Comparison of ENCODE assay signal across 23 mouse cellular contexts in the genomic region with DNA sequence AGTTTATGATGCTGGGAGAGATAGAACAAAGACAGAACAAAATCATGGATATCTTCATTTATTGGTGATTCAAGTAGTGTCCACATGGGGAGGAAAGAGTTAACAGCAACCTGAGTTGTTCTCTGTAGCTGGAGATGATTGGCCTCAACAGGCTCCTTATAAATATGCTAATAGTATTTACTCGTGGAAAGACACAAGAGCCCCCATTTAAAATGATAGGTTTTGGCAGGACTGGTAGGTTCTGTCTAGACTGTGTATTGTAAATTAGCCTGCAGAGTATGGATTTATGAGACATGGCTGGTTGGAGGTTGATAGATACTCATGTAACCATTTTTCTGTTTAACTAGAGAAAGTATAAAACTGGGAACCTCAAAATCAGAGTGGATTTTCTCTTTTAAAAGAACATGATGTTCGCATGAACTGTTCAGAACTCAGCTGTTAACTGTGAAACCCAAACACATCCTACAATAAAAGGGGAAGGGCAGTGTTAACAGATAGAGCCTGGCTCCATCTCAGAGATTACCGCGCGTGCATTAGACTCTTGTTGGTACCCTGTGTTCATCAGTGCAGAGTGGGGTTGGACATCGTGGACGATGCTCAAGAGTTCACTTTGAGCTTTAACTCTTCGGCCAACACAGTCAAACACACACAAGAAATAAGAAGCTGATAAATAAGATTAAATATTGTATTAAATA. TPM values are rescaled to one million over a fixed set of nuclear protein-coding genes. Genes with fewer than 3 reads are reported as not detected.
DNase-seq lines count a peak whose midpoint lies in the region; ATAC-seq and TF ChIP-seq lines count a peak whose summit lies in the region.
"Had no signal": no experiment of that assay in that cellular context is flagged by ENCODE, and none has a peak within 500 bp of the region (broad histone marks: within the 10 kb centered on the region; RNA-seq: fewer than 3 reads in every experiment).

No protein-coding gene starts in this region.

- no peak for TF ChIP-seq CTCF in forebrain, postnatal 0 days (IDR thresholded peaks at IDR 0.05; ENCODE audit: low read depth)

- 80% methylated on average over 8 of the region's 8 CpGs for whole genome bisulfite sequencing in forebrain, embryonic 11.5 days
- WGBS in forebrain, embryonic 10.5 days, result 84% methylated on average over 8 of the region's 8 CpGs
- 74% methylated on average over 8 of the region's 8 CpGs for WGBS in midbrain, embryonic 12.5 days
- WGBS in midbrain, embryonic 11.5 days, result 79% methylated on average over 8 of the region's 8 CpGs
- WGBS in embryonic facial prominence, embryonic 13.5 days, result 76% methylated on average over 8 of the region's 8 CpGs
- WGBS in forebrain, postnatal 0 days, result 30% methylated on average over 8 of the region's 8 CpGs

- no peak overlapping the region for H3K27ac ChIP-seq in forebrain, embryonic 11.5 days (ENCODE audit: low read depth, low read length)
- H3K27ac ChIP-seq in forebrain, embryonic 10.5 days, result no peak overlapping the region
- no peak overlapping the region for H3K27ac ChIP-seq in midbrain, embryonic 12.5 days (replicated peaks)
- H3K27ac ChIP-seq in midbrain, embryonic 11.5 days (ENCODE audit: low read depth, low read length), result no peak overlapping the region
- H3K27ac ChIP-seq in embryonic facial prominence, embryonic 13.5 days, result no peak overlapping the region
- H3K27ac ChIP-seq in forebrain, postnatal 0 days (ENCODE audit: low read depth, low read length), result no peak overlapping the region
- H3K27ac ChIP-seq: liver, embryonic 14.5 days; lung, embryonic 15.5 days had no signal

- no peak overlapping the region for H3K9ac ChIP-seq in forebrain, embryonic 11.5 days (ENCODE audit: low read length)
- no peak overlapping the region for H3K9ac ChIP-seq in midbrain, embryonic 12.5 days (replicated peaks)
- H3K9ac ChIP-seq in midbrain, embryonic 11.5 days (ENCODE audit: low read length), result no peak overlapping the region
- no peak overlapping the region for H3K9ac ChIP-seq in embryonic facial prominence, embryonic 13.5 days
- no peak overlapping the region for H3K9ac ChIP-seq in forebrain, postnatal 0 days
- H3K9ac ChIP-seq: heart, embryonic 12.5 days; liver, embryonic 14.5 days; lung, embryonic 15.5 days had no signal

- no peak overlapping the region for H3K4me3 ChIP-seq in forebrain, embryonic 11.5 days (ENCODE audit: low read depth, low read length)
- no peak overlapping the region for H3K4me3 ChIP-seq in forebrain, embryonic 10.5 days
- H3K4me3 ChIP-seq in midbrain, embryonic 12.5 days, result no peak overlapping the region
- H3K4me3 ChIP-seq in midbrain, embryonic 11.5 days (ENCODE audit: low read depth, low read length), result no peak overlapping the region
- no peak overlapping the region for H3K4me3 ChIP-seq in embryonic facial prominence, embryonic 13.5 days
- H3K4me3 ChIP-seq in forebrain, postnatal 0 days (ENCODE audit: low read depth, low read length), result no peak overlapping the region
- H3K4me3 ChIP-seq: heart, embryonic 12.5 days; lung, embryonic 15.5 days had no signal

- peak; percentile 53; the same call in 1 of the 2 replicates for ATAC-seq in forebrain, embryonic 11.5 days (replicated peaks; ENCODE audit: low FRiP score)
- ATAC-seq in midbrain, embryonic 12.5 days (ENCODE audit: low FRiP score, low read depth), result peak; percentile 66
- ATAC-seq in midbrain, embryonic 11.5 days (ENCODE audit: low FRiP score), result no peak; the same call in 1 of the 2 replicates
- 0 out of 2 replicates have a peak, but pooled peaks have one; percentile 56 for ATAC-seq in embryonic facial prominence, embryonic 13.5 days (ENCODE audit: insufficient number of reproducible peaks, insufficient read depth, low FRiP score, low TSS enrichment, low read depth)
- peak; percentile 84; the same call in 1 of the 2 replicates for ATAC-seq in forebrain, postnatal 0 days

- no peak overlapping the region for H3K4me2 ChIP-seq in forebrain, embryonic 11.5 days (ENCODE audit: low read depth, low read length, severe bottlenecking)
- H3K4me2 ChIP-seq in midbrain, embryonic 12.5 days (replicated peaks), result no peak overlapping the region
- H3K4me2 ChIP-seq in midbrain, embryonic 11.5 days, result no peak overlapping the region
- no peak overlapping the region for H3K4me2 ChIP-seq in embryonic facial prominence, embryonic 13.5 days
- no peak overlapping the region for H3K4me2 ChIP-seq in forebrain, postnatal 0 days (ENCODE audit: low read depth)
- H3K4me2 ChIP-seq: heart, embryonic 12.5 days; lung, embryonic 15.5 days had no signal

- no peaks in the 10 kb centered on the region for H3K4me1 ChIP-seq in forebrain, embryonic 11.5 days (replicated peaks; ENCODE audit: control insufficient read depth, insufficient read depth, low read length)
- H3K4me1 ChIP-seq in forebrain, embryonic 10.5 days, result no peaks in the 10 kb centered on the region
- no peaks in the 10 kb centered on the region; the same call in 1 of the 2 replicates for H3K4me1 ChIP-seq in midbrain, embryonic 12.5 days
- H3K4me1 ChIP-seq in midbrain, embryonic 11.5 days (ENCODE audit: control insufficient read depth, insufficient read depth, low read length), result no peaks in the 10 kb centered on the region
- no peaks in the 10 kb centered on the region for H3K4me1 ChIP-seq in embryonic facial prominence, embryonic 13.5 days
- H3K4me1 ChIP-seq in forebrain, postnatal 0 days (ENCODE audit: insufficient read depth), result 0 out of 2 replicates have a peak, but pooled peaks cover 3% of the 10 kb centered on the region
- H3K4me1 ChIP-seq: heart, embryonic 12.5 days; lung, embryonic 15.5 days had no signal

- no peaks in the 10 kb centered on the region for H3K27me3 ChIP-seq in forebrain, embryonic 11.5 days (ENCODE audit: control insufficient read depth, insufficient read depth, low read length)
- H3K27me3 ChIP-seq in forebrain, embryonic 10.5 days (ENCODE audit: poor library complexity, severe bottlenecking), result no peaks in the 10 kb centered on the region
- no peaks in the 10 kb centered on the region for H3K27me3 ChIP-seq in midbrain, embryonic 12.5 days
- no peaks in the 10 kb centered on the region for H3K27me3 ChIP-seq in midbrain, embryonic 11.5 days (ENCODE audit: control insufficient read depth, insufficient read depth, low read length)
- H3K27me3 ChIP-seq in embryonic facial prominence, embryonic 13.5 days, result no peaks in the 10 kb centered on the region
- H3K27me3 ChIP-seq in forebrain, postnatal 0 days (ENCODE audit: insufficient read depth, low read length), result no peaks in the 10 kb centered on the region
- H3K27me3 ChIP-seq: heart, embryonic 12.5 days; lung, embryonic 15.5 days had no signal

- DNase-seq in forebrain, embryonic 11.5 days (ENCODE audit: low spot score), result no peak
- no peak for DNase-seq in forebrain, embryonic 10.5 days (ENCODE audit: extremely low spot score, low spot score)
- no peak for DNase-seq in midbrain, embryonic 11.5 days (ENCODE audit: low spot score, missing footprints)
- no peak for DNase-seq in forebrain, postnatal 0 days
- no peak for DNase-seq in testis, postnatal 10 days (ENCODE audit: low spot score)
- DNase-seq: adrenal gland, postnatal 25 days; cerebellum, adult 18-20 months; cerebellum, postnatal 25 days; embryo, embryonic 11 days; gastrocnemius, postnatal 10 days; heart, adult 11 months; heart, postnatal 14 days; kidney, adult 18-20 months; kidney, postnatal 25 days; layer of hippocampus, adult 9-11 months; lung, postnatal 4 days; thymus, postnatal 25 days had no signal

- H3K9me3 ChIP-seq in forebrain, embryonic 11.5 days (ENCODE audit: control insufficient read depth, low read length), result no peaks in the 10 kb centered on the region
- H3K9me3 ChIP-seq in forebrain, embryonic 10.5 days, result no peaks in the 10 kb centered on the region
- H3K9me3 ChIP-seq in midbrain, embryonic 12.5 days, result no peaks in the 10 kb centered on the region
- H3K9me3 ChIP-seq in midbrain, embryonic 11.5 days (ENCODE audit: control insufficient read depth, low read length), result no peaks in the 10 kb centered on the region
- H3K9me3 ChIP-seq in embryonic facial prominence, embryonic 13.5 days, result no peaks in the 10 kb centered on the region
- H3K9me3 ChIP-seq in forebrain, postnatal 0 days (ENCODE audit: low read length), result no peaks in the 10 kb centered on the region
- H3K9me3 ChIP-seq: G1E; heart, embryonic 12.5 days; lung, embryonic 15.5 days had no signal

- H3K36me3 ChIP-seq in forebrain, embryonic 11.5 days (ENCODE audit: control insufficient read depth, insufficient read depth, low read length), result no peaks in the 10 kb centered on the region
- H3K36me3 ChIP-seq in forebrain, embryonic 10.5 days (replicated peaks), result no peaks in the 10 kb centered on the region
- H3K36me3 ChIP-seq in midbrain, embryonic 12.5 days, result no peaks in the 10 kb centered on the region
- H3K36me3 ChIP-seq in midbrain, embryonic 11.5 days (ENCODE audit: control insufficient read depth, insufficient read depth, low read length), result no peaks in the 10 kb centered on the region
- no peaks in the 10 kb centered on the region for H3K36me3 ChIP-seq in embryonic facial prominence, embryonic 13.5 days
- no peaks in the 10 kb centered on the region for H3K36me3 ChIP-seq in forebrain, postnatal 0 days (ENCODE audit: insufficient read depth)
- H3K36me3 ChIP-seq: G1E; heart, embryonic 12.5 days; lung, embryonic 15.5 days had no signal

RNA-seq across cellular contexts. Expression of gene Rgs7bp, which starts 38.9 kb away (rescaled TPM):
- 1.4 and 1.6 TPM in 2 replicates for polyA plus RNA-seq in forebrain, embryonic 11.5 days (2014; fragmentation: Nextera tagmentation; extraction: Ambion mirVana)
- 0.46 and 0.55 TPM in 2 replicates for polyA plus RNA-seq in forebrain, embryonic 10.5 days (2016; fragmentation: Nextera tagmentation; extraction: Ambion mirVana)
- 1.6 and 1.8 TPM in 2 replicates for polyA plus RNA-seq in midbrain, embryonic 12.5 days (2016; fragmentation: Nextera tagmentation; extraction: Ambion mirVana)
- 0.82 and 1.0 TPM in 2 replicates for polyA plus RNA-seq in midbrain, embryonic 11.5 days (2014; fragmentation: Nextera tagmentation; extraction: Ambion mirVana)
- 2.3 and 2.7 TPM in 2 replicates for polyA plus RNA-seq in embryonic facial prominence, embryonic 13.5 days (2015; fragmentation: Nextera tagmentation; extraction: Ambion mirVana)
- 13.5 and 15.2 TPM in 2 replicates for total RNA-seq in forebrain, postnatal 0 days (2014; rRNA removed)
- 3.3 and 7.8 TPM in 2 replicates for polyA plus RNA-seq in forebrain, postnatal 0 days (2015; fragmentation: Nextera tagmentation; extraction: Ambion mirVana)
- polyA plus RNA-seq: G1E had no signal
